ENCODE assay signal across 9 mouse cellular contexts in genomic region chr16:8736032-8736431, GRCm38 (mm10). TPM values are rescaled to one million over a fixed set of nuclear protein-coding genes. Genes with fewer than 3 reads are reported as not detected.
DNase-seq lines count a peak whose midpoint lies in the region; ATAC-seq lines count a peak whose summit lies in the region.
"Had no signal": no experiment of that assay in that cellular context is flagged by ENCODE, and none has a peak within 500 bp of the region (broad histone marks: within the 10 kb centered on the region; RNA-seq: fewer than 3 reads in every experiment).

No protein-coding gene starts in this region.

- H3K27me3 ChIP-seq in kidney, embryonic 14.5 days (ENCODE audit: control insufficient read depth, insufficient read depth, low read length): no peaks in the 10 kb centered on the region
- no peaks in the 10 kb centered on the region for H3K27me3 ChIP-seq in embryonic facial prominence, embryonic 14.5 days (replicated peaks; ENCODE audit: control insufficient read depth, insufficient read depth, low read length)
- H3K27me3 ChIP-seq in hindbrain, embryonic 16.5 days (replicated peaks; ENCODE audit: control insufficient read depth, insufficient read depth, low read length): no peaks in the 10 kb centered on the region
- H3K27me3 ChIP-seq in megakaryocyte, embryonic 14.5 days (replicated peaks): no peaks in the 10 kb centered on the region
- H3K27me3 ChIP-seq: Patski had no signal

- H3K4me3 ChIP-seq in kidney, embryonic 14.5 days (ENCODE audit: low read length): peak overlapping the region; percentile 100
- peak overlapping the region; percentile 98 for H3K4me3 ChIP-seq in embryonic facial prominence, embryonic 14.5 days (ENCODE audit: low read depth, low read length)
- peak overlapping the region; percentile 99 for H3K4me3 ChIP-seq in hindbrain, embryonic 16.5 days (ENCODE audit: low read length)
- H3K4me3 ChIP-seq in megakaryocyte, embryonic 14.5 days (replicated peaks): peak overlapping the region; percentile 95

- no peak for ATAC-seq in kidney, embryonic 14.5 days (ENCODE audit: low FRiP score, low TSS enrichment)
- no peak for ATAC-seq in embryonic facial prominence, embryonic 14.5 days (ENCODE audit: low read depth)
- no peak for ATAC-seq in hindbrain, embryonic 16.5 days
- ATAC-seq: Patski had no signal

- no peak overlapping the region for H3K27ac ChIP-seq in kidney, embryonic 14.5 days (ENCODE audit: low read depth, low read length)
- H3K27ac ChIP-seq in embryonic facial prominence, embryonic 14.5 days (replicated peaks; ENCODE audit: low read depth, low read length): no peak overlapping the region
- no peak overlapping the region for H3K27ac ChIP-seq in hindbrain, embryonic 16.5 days (ENCODE audit: low read depth, low read length)

- H3K4me1 ChIP-seq in kidney, embryonic 14.5 days (ENCODE audit: control insufficient read depth, insufficient read depth, low read length): peaks cover 24% of the 10 kb centered on the region
- H3K4me1 ChIP-seq in embryonic facial prominence, embryonic 14.5 days (ENCODE audit: control insufficient read depth, insufficient read depth, low read length): peaks cover 28% of the 10 kb centered on the region
- H3K4me1 ChIP-seq in hindbrain, embryonic 16.5 days (ENCODE audit: control insufficient read depth, insufficient read depth, low read depth, low read length): peaks cover 32% of the 10 kb centered on the region
- H3K4me1 ChIP-seq in megakaryocyte, embryonic 14.5 days: peaks cover 71% of the 10 kb centered on the region

- H3K9me3 ChIP-seq in kidney, embryonic 14.5 days (ENCODE audit: control insufficient read depth, low read length): no peaks in the 10 kb centered on the region
- H3K9me3 ChIP-seq in embryonic facial prominence, embryonic 14.5 days (ENCODE audit: control insufficient read depth, low read length): no peaks in the 10 kb centered on the region; the same call in 1 of the 2 replicates
- H3K9me3 ChIP-seq in hindbrain, embryonic 16.5 days (ENCODE audit: control insufficient read depth, low read length): no peaks in the 10 kb centered on the region
- H3K9me3 ChIP-seq in megakaryocyte, embryonic 14.5 days: no peaks in the 10 kb centered on the region

- H3K4me2 ChIP-seq in kidney, embryonic 14.5 days (replicated peaks; ENCODE audit: low read depth, low read length): peak overlapping the region; percentile 80
- H3K4me2 ChIP-seq in embryonic facial prominence, embryonic 14.5 days (ENCODE audit: low read depth, low read length): peak overlapping the region; percentile 96
- peak overlapping the region; percentile 97 for H3K4me2 ChIP-seq in hindbrain, embryonic 16.5 days (ENCODE audit: low read length)

- H3K36me3 ChIP-seq in kidney, embryonic 14.5 days (ENCODE audit: control insufficient read depth, insufficient read depth, low read length): peaks cover 3% of the 10 kb centered on the region; the same call in 1 of the 2 replicates
- H3K36me3 ChIP-seq in embryonic facial prominence, embryonic 14.5 days (ENCODE audit: control insufficient read depth, insufficient read depth, low read length): no peaks in the 10 kb centered on the region
- no peaks in the 10 kb centered on the region for H3K36me3 ChIP-seq in hindbrain, embryonic 16.5 days (ENCODE audit: control insufficient read depth, insufficient read depth, low read length)
- H3K36me3 ChIP-seq in megakaryocyte, embryonic 14.5 days (replicated peaks; ENCODE audit: low read length): peaks cover 28% of the 10 kb centered on the region

- 6% methylated on average over 8 of the region's 8 CpGs for WGBS in kidney, embryonic 14.5 days
- WGBS in embryonic facial prominence, embryonic 14.5 days: 13% methylated on average over 8 of the region's 8 CpGs
- WGBS in hindbrain, embryonic 16.5 days: 17% methylated on average over 8 of the region's 8 CpGs

- peak overlapping the region; percentile 89; the same call in 1 of the 2 replicates for H3K9ac ChIP-seq in kidney, embryonic 14.5 days (ENCODE audit: low read depth, low read length)
- peak overlapping the region; percentile 92 for H3K9ac ChIP-seq in embryonic facial prominence, embryonic 14.5 days (ENCODE audit: low read depth, low read length)
- H3K9ac ChIP-seq in hindbrain, embryonic 16.5 days (ENCODE audit: low read depth, low read length): peak overlapping the region; percentile 5; the same call in 1 of the 2 replicates

- no peak for DNase-seq in kidney, adult 9 months
- peak; percentile 39 for DNase-seq in embryonic facial prominence, embryonic 14.5 days (ENCODE audit: low spot score)
- no peak for DNase-seq in ovary, postnatal 36 days (ENCODE audit: low spot score)
- no peak for DNase-seq in right cerebral cortex, adult 18-20 months
- DNase-seq in thymus, postnatal 25 days: no peak

RNA-seq across cellular contexts. Expression of gene Gm5767, which starts 55.5 kb away (rescaled TPM):
- not detected in 2 replicates for polyA plus RNA-seq in kidney, embryonic 14.5 days (2014; fragmentation: Nextera tagmentation; extraction: Ambion mirVana)
- polyA plus RNA-seq in embryonic facial prominence, embryonic 14.5 days (2014; fragmentation: Nextera tagmentation; extraction: Ambion mirVana): not detected in 2 replicates
- polyA plus RNA-seq in hindbrain, embryonic 16.5 days (2015; fragmentation: Nextera tagmentation; extraction: Ambion mirVana): not detected in 2 replicates
- polyA plus RNA-seq in megakaryocyte, embryonic 14.5 days (2012; ENCODE audit: insufficient read depth, low replicate concordance): not detected in 2 replicates
- polyA plus RNA-seq: Patski had no signal

RNA-seq across cellular contexts. Expression of gene Usp7, which starts 56.1 kb away (rescaled TPM):
- 46.2 and 61.4 TPM in 2 replicates for polyA plus RNA-seq in kidney, embryonic 14.5 days (2014; fragmentation: Nextera tagmentation; extraction: Ambion mirVana)
- 35.7 and 39.2 TPM in 2 replicates for polyA plus RNA-seq in embryonic facial prominence, embryonic 14.5 days (2014; fragmentation: Nextera tagmentation; extraction: Ambion mirVana)
- polyA plus RNA-seq in hindbrain, embryonic 16.5 days (2015; fragmentation: Nextera tagmentation; extraction: Ambion mirVana): 23.9 and 25.5 TPM in 2 replicates
- 4.5 and 8.0 TPM in 2 replicates for polyA plus RNA-seq in megakaryocyte, embryonic 14.5 days (2012; ENCODE audit: insufficient read depth, low replicate concordance)

Comparison
In these comparisons a context has a peak if more than half of its experiments do, and no peak if none do; other contexts are left out.
1. H3K9ac ChIP-seq: peak in every context shown above with its lines; median percentile 92 in embryonic facial prominence, embryonic 14.5 days; 89 in kidney, embryonic 14.5 days; 5 in hindbrain, embryonic 16.5 days.